Mouse (Mus musculus) 416B (cell line): ENCODE data around the gene Clybl.

Experiments
- DNase-seq: peaks from one replicate; pipeline ENCODE4 v3.0.0; 2011; ENCODE audit warnings: low read depth

The Clybl gene

DNA sequence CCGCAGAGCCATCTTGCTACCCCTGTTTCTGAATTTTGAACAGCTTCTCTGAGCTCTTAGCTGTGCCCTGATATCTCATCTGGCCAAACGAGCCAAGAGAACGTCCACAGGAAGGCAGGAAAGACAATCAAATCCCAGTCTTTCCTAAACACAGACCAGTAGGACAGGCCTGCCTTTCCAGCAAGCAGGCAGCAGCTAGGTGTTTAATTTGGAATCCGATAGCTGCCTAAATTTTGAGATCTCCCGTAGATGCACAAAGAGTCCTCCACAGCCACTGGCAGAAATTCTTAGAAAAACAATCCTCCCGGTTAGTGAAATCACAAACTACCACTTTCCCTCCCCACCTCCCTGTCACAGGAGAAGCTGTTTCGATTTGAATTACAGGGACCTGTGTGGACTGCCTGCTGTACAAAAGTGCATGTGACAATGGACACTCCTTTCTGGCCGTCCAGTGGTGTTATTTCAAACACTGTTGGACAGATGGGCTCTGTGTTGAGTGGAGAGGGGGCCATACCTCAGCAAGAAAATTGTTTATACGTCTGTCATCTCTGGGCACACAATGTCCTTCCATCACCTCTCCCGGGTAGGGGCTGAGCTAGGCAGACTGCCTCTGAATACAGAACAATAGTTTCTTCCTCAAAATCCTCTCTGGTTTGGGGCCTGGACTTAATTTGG is 245.2 kb downstream of the Clybl start:
- DNase-seq: no peak

- no peak for DNase-seq
These were observed 245.7 kb downstream of the Clybl start for GRCm38 (mm10) chr14:122427204-122427560.

DNA sequence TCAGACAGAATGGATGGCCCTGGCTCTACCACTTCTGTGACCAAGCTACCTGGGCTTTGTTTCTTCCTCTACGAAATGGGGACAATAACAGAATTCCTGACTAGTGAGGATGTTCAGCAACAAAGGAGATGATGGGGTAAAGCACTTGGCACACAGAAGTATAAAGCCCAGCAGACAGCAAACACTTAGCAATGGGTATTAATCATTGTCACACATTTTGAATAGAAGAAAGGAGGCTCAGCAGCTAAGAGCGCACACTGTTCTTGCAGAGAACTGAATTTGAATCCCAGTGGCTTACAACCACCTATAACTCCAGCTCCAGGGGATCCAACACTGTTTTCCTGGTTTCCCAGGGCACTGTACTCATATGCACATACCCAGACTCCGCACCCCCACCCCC is 246.2 kb downstream of the Clybl start:
- DNase-seq: no peak

GRCm38 (mm10) chr14:122432558-122432957 is 251.1 kb downstream of the Clybl start:
- DNase-seq: peak; percentile 1

DNA sequence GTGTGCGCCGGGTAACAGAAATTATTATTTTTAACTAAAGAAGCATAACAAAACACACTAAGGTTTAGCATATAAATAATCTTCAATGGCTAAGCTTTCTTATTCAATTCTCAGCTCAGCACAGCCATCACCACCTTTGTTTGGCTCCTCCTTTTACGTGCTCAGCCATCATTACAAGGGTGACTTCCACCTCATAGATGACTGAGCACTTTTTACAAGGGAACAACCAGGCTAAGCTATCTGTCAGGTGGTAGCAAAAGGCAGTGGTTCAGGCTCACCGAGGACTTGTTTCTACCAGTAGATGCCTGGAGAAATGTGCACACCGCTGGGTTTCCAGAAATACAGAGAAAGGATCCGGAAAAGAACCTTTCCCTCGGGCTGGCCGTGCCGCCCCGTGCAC is 252.5 kb downstream of the Clybl start:
- no peak for DNase-seq

GRCm38 (mm10) chr14:122436850-122437249 is 255.3 kb downstream of the Clybl start:
- DNase-seq: no peak

DNA sequence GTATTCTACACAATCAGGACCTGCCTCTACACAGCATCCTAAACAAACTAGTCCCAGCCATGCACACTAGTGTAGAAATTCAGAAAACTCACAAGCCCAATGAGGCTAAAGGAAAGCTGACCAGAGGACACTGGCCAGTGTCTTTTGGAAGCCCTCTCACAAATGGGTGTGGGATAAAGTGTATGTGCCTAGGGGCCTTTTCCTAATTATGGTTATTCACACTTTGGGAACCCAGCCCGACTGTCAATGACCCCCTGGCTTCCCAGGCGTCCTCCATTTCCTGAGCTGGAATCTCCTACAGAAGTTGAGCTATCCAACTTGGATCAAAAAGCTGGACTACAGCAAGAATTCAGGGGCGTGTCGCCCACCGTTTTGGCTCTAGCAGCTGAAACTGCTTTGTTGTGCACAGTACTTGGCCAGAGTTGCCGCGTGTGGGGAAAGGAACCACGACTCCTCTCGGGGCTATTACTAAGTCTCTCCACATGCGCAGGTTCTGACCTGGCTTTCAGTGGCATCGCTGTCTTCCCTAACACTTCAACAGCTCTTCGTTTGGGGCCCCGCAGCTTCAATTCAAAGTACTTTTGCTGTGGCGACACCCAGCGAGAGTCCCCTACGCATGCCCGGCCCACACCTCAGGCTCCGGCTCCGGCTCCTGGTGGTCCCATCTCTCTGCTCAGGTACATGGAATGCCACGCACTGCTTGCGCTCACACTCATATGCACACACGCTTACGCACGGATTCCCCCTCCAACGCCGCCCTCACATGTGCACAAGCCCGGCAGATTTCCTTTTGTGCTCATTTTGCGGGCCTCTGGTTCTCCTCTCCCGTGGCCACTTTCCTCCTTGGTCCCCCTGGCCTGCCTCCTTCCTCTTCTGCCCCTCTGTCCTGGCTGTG is 268.3 kb downstream of the Clybl start:
- no peak for DNase-seq

DNA sequence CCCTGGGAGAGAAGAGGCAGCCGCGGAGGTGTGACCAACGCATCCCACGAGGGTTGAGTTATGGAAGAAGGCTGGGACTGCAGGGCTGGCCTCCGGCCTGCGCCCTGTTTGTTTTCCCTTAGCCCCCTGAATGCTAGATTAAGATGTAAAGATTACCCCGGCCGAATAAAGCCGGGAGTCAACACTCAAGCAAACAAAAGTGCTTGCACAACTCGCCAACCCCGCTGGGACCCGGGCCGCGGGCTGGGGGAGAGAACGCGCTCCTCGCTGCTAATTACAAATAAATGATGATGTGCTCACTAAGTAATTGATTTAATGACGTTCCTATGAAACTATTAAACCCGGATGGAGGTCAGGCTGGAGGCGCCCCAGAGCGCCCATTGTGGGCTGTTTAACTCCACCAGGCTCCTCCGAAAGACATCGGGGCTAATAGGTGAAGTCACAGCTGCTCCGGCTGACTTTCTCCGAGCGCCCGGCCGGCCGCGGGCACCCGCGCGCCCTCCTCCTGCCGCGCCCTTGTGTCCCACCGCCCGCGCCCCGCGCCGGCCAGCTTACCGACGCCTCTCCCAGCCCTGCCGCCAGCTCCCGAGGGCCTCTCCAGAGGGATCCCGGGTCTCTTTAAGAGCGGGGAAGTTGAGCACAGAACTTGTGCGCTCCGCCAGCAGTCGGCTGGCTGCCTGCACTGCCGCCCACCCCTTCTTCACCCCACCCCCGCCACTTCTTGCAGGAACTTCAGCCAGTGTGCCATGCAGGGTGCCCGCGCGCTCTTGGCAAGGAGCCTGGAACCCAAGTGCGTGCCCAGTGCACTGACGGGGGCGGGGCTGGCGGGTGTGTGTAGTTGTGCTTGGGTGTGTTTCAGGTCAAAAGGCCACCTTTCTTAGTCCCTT is 269.2 kb downstream of the Clybl start, which contains the start of gene Gm5089:
TSS of gene Gm5089 (minus strand) at position 620 of the 887 bp plus-strand sequence.
- DNase-seq: no peak

DNA sequence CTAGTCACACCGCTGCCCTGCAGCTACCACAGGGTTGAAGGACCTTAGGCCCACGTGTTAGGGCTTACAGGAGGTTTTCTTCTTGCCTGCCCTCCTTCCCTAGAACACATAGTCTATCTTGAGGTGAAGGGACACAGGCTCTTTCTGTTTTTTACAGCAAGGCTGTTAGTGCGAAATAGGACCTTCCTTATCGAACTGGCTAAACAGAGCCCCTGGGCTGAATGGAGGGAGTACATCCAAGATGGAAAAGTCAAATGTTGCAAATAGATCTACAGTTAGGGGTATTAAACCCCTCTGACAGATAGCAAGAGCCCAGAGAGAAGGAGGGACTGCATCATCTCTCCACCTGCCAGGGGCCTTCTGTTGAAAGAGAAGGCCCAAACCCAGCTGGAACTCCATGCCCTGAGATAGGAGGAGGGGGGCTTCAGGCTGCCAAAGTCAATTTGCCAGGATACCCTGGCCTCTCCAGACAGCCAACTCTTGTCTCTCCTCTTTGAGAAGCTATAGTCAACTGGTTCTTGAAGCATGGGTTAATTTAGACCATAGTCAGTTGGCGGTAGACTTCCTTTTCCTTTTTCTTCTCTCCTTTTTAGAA is 270.1 kb downstream of the Clybl start:
- no peak for DNase-seq
